In the genomic region with DNA sequence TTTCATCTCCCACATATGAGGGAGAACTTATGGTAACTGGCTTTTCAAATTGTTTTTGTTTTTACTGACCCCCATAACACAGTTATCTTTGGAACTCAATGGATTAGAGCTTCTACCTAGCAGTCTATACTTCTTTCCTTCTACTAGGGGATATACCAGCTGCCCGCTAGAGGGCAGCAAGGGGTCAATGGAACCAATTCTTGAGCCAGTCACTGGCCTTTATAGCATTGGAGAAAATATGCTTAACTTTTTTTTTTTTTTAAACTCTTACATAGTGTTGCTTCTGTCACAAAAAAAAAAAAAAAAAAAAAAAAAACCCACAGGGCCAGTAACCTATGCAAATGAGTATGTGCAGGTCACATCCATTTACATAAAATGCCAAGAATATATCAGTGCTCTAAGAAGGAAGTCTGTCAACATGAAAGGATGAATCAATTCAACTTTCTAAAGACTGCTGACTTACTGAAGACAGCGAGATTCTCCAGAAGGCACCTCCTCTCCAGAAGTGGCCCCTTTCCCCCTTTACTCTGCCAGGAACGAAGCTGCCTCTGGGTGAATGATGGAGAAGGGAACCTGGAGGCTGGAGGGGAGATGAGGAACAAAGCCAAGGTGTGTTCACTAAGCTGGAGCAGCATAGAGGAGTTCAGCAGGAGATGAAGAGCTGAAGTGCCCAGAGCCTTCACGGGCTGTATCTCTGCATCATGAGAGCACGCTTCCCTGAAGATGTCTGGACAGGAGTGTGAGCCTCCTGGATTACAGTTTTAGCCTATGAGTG, we compare ENCODE assay signal across 9 mouse cellular contexts.
DNase-seq lines count a peak whose midpoint lies in the region; ATAC-seq lines count a peak whose summit lies in the region.
"Had no signal": no experiment of that assay in that cellular context is flagged by ENCODE, and none has a peak within 500 bp of the region (broad histone marks: within the 10 kb centered on the region; RNA-seq: fewer than 3 reads in every experiment).

No protein-coding gene starts in this region.

- ATAC-seq in hindbrain, embryonic 13.5 days (ENCODE audit: low FRiP score) = no peak
- peak; percentile 84 for ATAC-seq in frontal cortex, adult (ENCODE audit: low TSS enrichment)

- H3K27me3 ChIP-seq in hindbrain, embryonic 10.5 days (ENCODE audit: insufficient read depth, poor library complexity, severe bottlenecking) = no peaks in the 10 kb centered on the region
- H3K27me3 ChIP-seq in hindbrain, embryonic 13.5 days = no peaks in the 10 kb centered on the region
- no peaks in the 10 kb centered on the region for H3K27me3 ChIP-seq in splenic B cell, adult 2 months (ENCODE audit: control insufficient read depth, insufficient read depth, low read length, poor library complexity, severe bottlenecking)

- H3K4me3 ChIP-seq in hindbrain, embryonic 10.5 days = no peak overlapping the region
- no peak overlapping the region for H3K4me3 ChIP-seq in hindbrain, embryonic 13.5 days

- H3K36me3 ChIP-seq in hindbrain, embryonic 10.5 days = no peaks in the 10 kb centered on the region
- no peaks in the 10 kb centered on the region for H3K36me3 ChIP-seq in hindbrain, embryonic 13.5 days
- H3K36me3 ChIP-seq in splenic B cell, adult 2 months (ENCODE audit: control insufficient read depth, insufficient read depth, low read length, poor library complexity, severe bottlenecking) = no peaks in the 10 kb centered on the region

- H3K4me1 ChIP-seq in hindbrain, embryonic 10.5 days (replicated peaks) = peaks cover 8% of the 10 kb centered on the region; the same call in 1 of the 2 replicates
- H3K4me1 ChIP-seq in hindbrain, embryonic 13.5 days (replicated peaks) = no peaks in the 10 kb centered on the region; the same call in 1 of the 2 replicates

- H3K27ac ChIP-seq in hindbrain, embryonic 10.5 days = no peak overlapping the region
- H3K27ac ChIP-seq in hindbrain, embryonic 13.5 days = no peak overlapping the region
- H3K27ac ChIP-seq: macrophage had no signal

- peak; percentile 65 for DNase-seq in hindbrain, embryonic 10.5 days (ENCODE audit: low spot score)
- peak; percentile 31 for DNase-seq in c-Kit-positive CD71-positive TER-119-positive erythroid progenitor cells, embryonic 14.5 days (ENCODE audit: low spot score)
- DNase-seq in hindlimb bud, embryonic 11.5 days (ENCODE audit: extremely low spot score, low read depth, low spot score) = peak; percentile 70
- DNase-seq in layer of hippocampus, postnatal 14 days (ENCODE audit: low spot score in 2 of 2) = peak; percentile 52 to 75
- peak; percentile 58 to 72 for DNase-seq in lung, postnatal 4 days
- peak; percentile 65 for DNase-seq in splenic B cell, adult 2 months (ENCODE audit: low read depth, low spot score)

- no peak overlapping the region for H3K4me2 ChIP-seq in hindbrain, embryonic 13.5 days

- no peak overlapping the region for H3K9ac ChIP-seq in hindbrain, embryonic 13.5 days

- WGBS in hindbrain, embryonic 10.5 days = 54% methylated on average over 5 of the region's 5 CpGs
- 56% methylated on average over 5 of the region's 5 CpGs for WGBS in hindbrain, embryonic 13.5 days

- no peaks in the 10 kb centered on the region for H3K9me3 ChIP-seq in hindbrain, embryonic 10.5 days
- no peaks in the 10 kb centered on the region for H3K9me3 ChIP-seq in hindbrain, embryonic 13.5 days
